Mouse (Mus musculus) intestine, postnatal 0 days (tissue): Measurements from ENCODE around the gene Oxa1l. TPM values are rescaled to one million over a fixed set of nuclear protein-coding genes. Genes with fewer than 3 reads are reported as not detected.
A peak's percentile ranks its signal among the peaks of the same experiment; 100 is the strongest.

Experiments
- ATAC-seq: fragments of 200-750 bp; cut with Nextera tagmentation; 2 replicates; pipeline ENCODE4 v1.8.0; 2017; ENCODE audit warnings: mild to moderate bottlenecking, moderate TSS enrichment, moderate library complexity
- H3K27ac ChIP-seq: fragments of 300-500 bp; sonication (generic); 2 replicates; pipeline ENCODE4 v1.5.1; 2014; ENCODE audit warnings: mild to moderate bottlenecking, low read depth, low read length, moderate library complexity
- H3K27me3 ChIP-seq: fragments of 300-500 bp; sonication (generic); replicated peaks from 2 replicates; pipeline ENCODE4 v1.6.1; 2014; ENCODE audit warnings: low read length, mixed read lengths; ENCODE audit not compliant: control insufficient read depth, insufficient read depth
- H3K36me3 ChIP-seq: fragments of 300-500 bp; sonication (generic); 2 replicates; pipeline ENCODE4 v1.6.1; 2014; ENCODE audit warnings: mild to moderate bottlenecking, moderate library complexity; ENCODE audit not compliant: control insufficient read depth, insufficient read depth
- H3K4me1 ChIP-seq: fragments of 300-500 bp; sonication (generic); replicated peaks from 2 replicates; pipeline ENCODE4 v1.6.1; 2014; ENCODE audit warnings: antibody characterized with exemption, low read length, mixed read lengths; ENCODE audit not compliant: control insufficient read depth, insufficient read depth
- H3K4me2 ChIP-seq: fragments of 300-500 bp; sonication (generic); replicated peaks from 2 replicates; pipeline ENCODE4 v1.6.1; 2014; ENCODE audit warnings: low read depth, mild to moderate bottlenecking, moderate library complexity
- H3K4me3 ChIP-seq: fragments of 300-500 bp; sonication (generic); 2 replicates; pipeline ENCODE4 v1.5.1; 2014; ENCODE audit warnings: low read depth, low read length
- H3K9ac ChIP-seq: fragments of 300-500 bp; sonication (generic); 2 replicates; pipeline ENCODE4 v1.6.1; 2014; ENCODE audit warnings: mild to moderate bottlenecking, low read depth, low read length
- H3K9me3 ChIP-seq: fragments of 300-500 bp; sonication (generic); 2 replicates; pipeline ENCODE4 v1.6.1; 2016; ENCODE audit warnings: mixed run types; ENCODE audit not compliant: control insufficient read depth
- CTCF ChIP-seq: sonication (generic); IDR thresholded peaks from 2 replicates; pipeline ENCODE4 v1.5.1; 2016; ENCODE audit warnings: low read depth, mild to moderate bottlenecking, control low read depth, antibody characterized with exemption, moderate library complexity
- WGBS: fragments of 180-500 bp; shearing (Covaris S2); extraction: QIAGEN DNeasy Blood & Tissue Kit; methylation state at CpG from one replicate; pipeline ENCODE4 v1.1.7; 2014; 5-methylcytosine and 5-hydroxymethylcytosine counted together
- polyA plus RNA-seq: library from polyadenylated mRNA; unstranded; fragments of >200 nt; fragmentation: Nextera tagmentation; extraction: Ambion mirVana; gene quantifications from 2 replicates; pipeline ENCODE4 v1.2.1, GENCODE M21; 2015

Oxa1l gene
- polyA plus RNA-seq, 1 experiment from 2014 or later, result 35.5 TPM

GRCm38 (mm10) chr14:54416229-54416775 is 55.7 kb downstream of the Oxa1l start:
- no peak overlapping the region for H3K4me2 ChIP-seq
- no peaks in the 10 kb centered on the region; the same call in 1 of the 2 replicates for H3K4me1 ChIP-seq
- H3K9me3 ChIP-seq, result no peaks in the 10 kb centered on the region
- no peak overlapping the region for H3K4me3 ChIP-seq
- no peak for ATAC-seq
- no peak for TF ChIP-seq CTCF
- no peaks in the 10 kb centered on the region for H3K27me3 ChIP-seq
- H3K9ac ChIP-seq, result no peak overlapping the region
- H3K27ac ChIP-seq, result no peak overlapping the region
- H3K36me3 ChIP-seq, result no peaks in the 10 kb centered on the region
- WGBS, result 65% methylated on average over 5 of the region's 5 CpGs

GRCm38 (mm10) chr14:54416830-54417229 is 56.2 kb downstream of the Oxa1l start:
- Histone ChIP-seq H3K4me1 (no peaks in the 10 kb centered on the region; the same call in 1 of the 2 replicates), H3K9ac (no peak overlapping the region), H3K27ac (no peak overlapping the region), H3K27me3 (no peaks in the 10 kb centered on the region), H3K9me3 (no peaks in the 10 kb centered on the region), H3K36me3 (no peaks in the 10 kb centered on the region), H3K4me3 (no peak overlapping the region), H3K4me2 (no peak overlapping the region)
- no peak for TF ChIP-seq CTCF
- no peak for ATAC-seq
- 85% methylated on average over 4 of the region's 4 CpGs for WGBS

GRCm38 (mm10) chr14:54417623-54418081 is 57.0 kb downstream of the Oxa1l start, which contains the start of gene Slc7a7:
Slc7a7 (minus strand) TSS chr14:54417780.
- Histone ChIP-seq H3K4me1 (no peaks in the 10 kb centered on the region; the same call in 1 of the 2 replicates), H3K4me3 (no peak within 1 kb of the TSS), H3K4me2 (peak within 1 kb of the TSS; percentile 40), H3K27me3 (no peaks in the 10 kb centered on the region), H3K27ac (no peak within 1 kb of the TSS), H3K36me3 (no peaks in the 10 kb centered on the region), H3K9ac (no peak within 1 kb of the TSS), H3K9me3 (no peaks in the 10 kb centered on the region)
- TF ChIP-seq CTCF, result peak; percentile 42; the same call in 1 of the 2 replicates
- WGBS, result 33% methylated on average over 19 of the region's 19 CpGs
- ATAC-seq, result no peak

Other genes with a start within 250 kb of the Oxa1l start
- gene Dad1, start 106.7 kb upstream of the Oxa1l start, polyA plus RNA-seq, result 484 and 492 TPM in 2 replicates
- 38.3 and 38.4 TPM in 2 replicates for gene Abhd4, start 106.6 kb upstream of the Oxa1l start, polyA plus RNA-seq
- 0.14 TPM in 1 of 2 replicates, not detected in the other for gene Olfr49, start 75.9 kb upstream of the Oxa1l start, polyA plus RNA-seq
- gene Slc7a7, start 56.9 kb downstream of the Oxa1l start, polyA plus RNA-seq, result 188 TPM in 2 replicates
- gene Mrpl52, start 66.1 kb downstream of the Oxa1l start, polyA plus RNA-seq, result 300 and 317 TPM in 2 replicates
- 49.4 and 53.7 TPM in 2 replicates for gene Mmp14, start 70.8 kb downstream of the Oxa1l start, polyA plus RNA-seq
- 105 and 108 TPM in 2 replicates for gene Lrp10, start 103.3 kb downstream of the Oxa1l start, polyA plus RNA-seq
- 0.78 and 0.89 TPM in 2 replicates for gene Rem2, start 115.3 kb downstream of the Oxa1l start, polyA plus RNA-seq
- gene Prmt5, start 156.7 kb downstream of the Oxa1l start, polyA plus RNA-seq, result 18.1 and 20.9 TPM in 2 replicates
- gene Haus4, start 193.8 kb downstream of the Oxa1l start, polyA plus RNA-seq, result 28.2 and 29.4 TPM in 2 replicates
- gene Ajuba, start 216.7 kb downstream of the Oxa1l start, polyA plus RNA-seq, result 13.1 and 15.1 TPM in 2 replicates
- gene 4931414P19Rik, start 245.2 kb downstream of the Oxa1l start, polyA plus RNA-seq, result 2.9 and 3.1 TPM in 2 replicates